Mouse (Mus musculus) stomach, embryonic 16.5 days (tissue): Measurements from ENCODE around the gene Slc35c1. TPM values are rescaled to one million over a fixed set of nuclear protein-coding genes. Genes with fewer than 3 reads are reported as not detected.

Experiments
- ATAC-seq: fragments of 200-750 bp; cut with Nextera tagmentation; 2 replicates; pipeline ENCODE4 v1.8.0; 2017; ENCODE audit warnings: moderate number of reproducible peaks, moderate TSS enrichment; ENCODE audit not compliant: insufficient read depth, low FRiP score
- H3K27ac ChIP-seq: fragments of 300-500 bp; sonication (generic); 2 replicates; pipeline ENCODE4 v1.5.1; 2014; ENCODE audit warnings: low read length
- H3K27me3 ChIP-seq: fragments of 300-500 bp; sonication (generic); 2 replicates; pipeline ENCODE4 v1.6.1; 2014; ENCODE audit warnings: low read length, control low read depth, mixed read lengths; ENCODE audit not compliant: control insufficient read depth, insufficient read depth
- H3K36me3 ChIP-seq: fragments of 300-500 bp; sonication (generic); 2 replicates; pipeline ENCODE4 v1.6.1; 2014; ENCODE audit warnings: low read length; ENCODE audit not compliant: control insufficient read depth, insufficient read depth
- H3K4me1 ChIP-seq: fragments of 300-500 bp; sonication (generic); 2 replicates; pipeline ENCODE4 v1.6.1; 2014; ENCODE audit warnings: low read length, control low read depth, mixed read lengths; ENCODE audit not compliant: control insufficient read depth, insufficient read depth
- H3K4me2 ChIP-seq: fragments of 300-500 bp; sonication (generic); 2 replicates; pipeline ENCODE4 v1.6.1; 2014; ENCODE audit warnings: low read depth, low read length, mixed read lengths
- H3K4me3 ChIP-seq: fragments of 300-500 bp; sonication (generic); replicated peaks from 2 replicates; pipeline ENCODE4 v1.5.1; 2014; ENCODE audit warnings: mild to moderate bottlenecking, low read length
- H3K9ac ChIP-seq: fragments of 300-500 bp; sonication (generic); 2 replicates; pipeline ENCODE4 v1.6.1; 2014; ENCODE audit warnings: low read length
- H3K9me3 ChIP-seq: fragments of 300-500 bp; sonication (generic); replicated peaks from 2 replicates; pipeline ENCODE4 v1.6.1; 2016; ENCODE audit warnings: low read length, control low read depth; ENCODE audit not compliant: control insufficient read depth
- WGBS: fragments of 180-500 bp; shearing (Covaris S2); extraction: QIAGEN DNeasy Blood & Tissue Kit; methylation state at CpG from one replicate; pipeline ENCODE4 v1.1.7; 2014; 5-methylcytosine and 5-hydroxymethylcytosine counted together
- polyA plus RNA-seq: library from polyadenylated mRNA; unstranded; fragments of >200 nt; fragmentation: Nextera tagmentation; extraction: Ambion mirVana; gene quantifications from 2 replicates; pipeline ENCODE4 v1.2.1, GENCODE M21; 2015

Slc35c1 gene
- polyA plus RNA-seq, 1 experiment from 2014 or later, result 34.5 TPM

DNA sequence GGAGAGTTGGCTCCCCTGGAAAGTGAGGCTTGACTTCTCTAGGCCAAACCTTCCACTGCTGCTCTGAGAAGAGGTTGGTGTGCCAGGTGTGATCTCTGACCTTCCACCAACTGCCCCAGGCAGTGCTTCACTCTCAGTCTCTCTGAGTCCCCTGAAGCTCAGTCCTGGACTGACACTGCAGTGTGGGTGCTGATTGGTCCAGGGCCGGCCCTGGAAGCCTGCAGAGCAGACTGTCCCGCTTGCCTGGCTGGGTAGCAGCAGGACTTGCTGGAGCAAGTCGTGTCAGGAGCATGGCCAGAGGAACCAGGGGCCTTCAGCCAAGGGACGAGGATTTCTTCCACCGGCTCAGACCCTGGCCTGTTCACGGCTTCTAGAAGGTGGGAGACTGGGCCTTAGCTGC is 55.6 kb downstream of the Slc35c1 start:
- Histone ChIP-seq H3K9me3 (no peaks in the 10 kb centered on the region), H3K9ac (no peak overlapping the region), H3K4me3 (no peak overlapping the region), H3K27me3 (no peaks in the 10 kb centered on the region), H3K4me2 (no peak overlapping the region), H3K27ac (no peak overlapping the region), H3K36me3 (peaks cover 12% of the 10 kb centered on the region), H3K4me1 (0 out of 2 replicates have a peak, but pooled peaks cover 3% of the 10 kb centered on the region)
- ATAC-seq, result no peak
- 86% methylated on average over 6 of the region's 6 CpGs for WGBS

- peaks cover 7% of the 10 kb centered on the region for H3K36me3 ChIP-seq
- WGBS, result 94% methylated on average over 5 of the region's 5 CpGs
- no peaks in the 10 kb centered on the region for H3K27me3 ChIP-seq
- 0 out of 2 replicates have a peak, but pooled peaks cover 3% of the 10 kb centered on the region for H3K4me1 ChIP-seq
- H3K27ac ChIP-seq, result no peak overlapping the region
- H3K9me3 ChIP-seq, result no peaks in the 10 kb centered on the region
- H3K4me2 ChIP-seq, result no peak overlapping the region
- H3K9ac ChIP-seq, result no peak overlapping the region
- ATAC-seq, result no peak
- H3K4me3 ChIP-seq, result no peak overlapping the region
Measured at GRCm38 (mm10) chr2:92403776-92404319, 56.5 kb downstream of the Slc35c1 start.

Other genes starting within 250 kb of the Slc35c1 start
- 27.8 and 31.9 TPM in 2 replicates for gene Pex16, start 85.9 kb downstream of the Slc35c1 start, polyA plus RNA-seq
- 12.6 and 15.5 TPM in 2 replicates for gene Large2, start 85.7 kb downstream of the Slc35c1 start, polyA plus RNA-seq
- 3.5 and 5.4 TPM in 2 replicates for gene 1700029I15Rik, start 78.0 kb downstream of the Slc35c1 start, polyA plus RNA-seq
- 12.5 and 14.9 TPM in 2 replicates for gene Mapk8ip1, start 59.3 kb downstream of the Slc35c1 start, polyA plus RNA-seq
- gene Cry2, start 26.5 kb downstream of the Slc35c1 start, polyA plus RNA-seq, result 23.4 and 26.5 TPM in 2 replicates
- gene Chst1, start 139.2 kb upstream of the Slc35c1 start, polyA plus RNA-seq, result 4.2 and 5.1 TPM in 2 replicates